Mouse (Mus musculus) urinary bladder, adult 18-20 months (tissue): ENCODE measurements around the gene Nprl3.
A peak's percentile ranks its signal among the peaks of the same experiment; 100 is the strongest.
"Not testable (repeated sequence)": the region's sequence is repeated elsewhere in the genome, so short reads cannot be mapped to it uniquely, and the experiment has no call there.

Source experiments
- DNase-seq, 2 experiments: peaks; one replicate each; pipeline ENCODE4 v3.0.0; 2022; ENCODE audit warnings: low spot score in 2 of 2, mixed read lengths in 2 of 2

Gene Nprl3

DNA sequence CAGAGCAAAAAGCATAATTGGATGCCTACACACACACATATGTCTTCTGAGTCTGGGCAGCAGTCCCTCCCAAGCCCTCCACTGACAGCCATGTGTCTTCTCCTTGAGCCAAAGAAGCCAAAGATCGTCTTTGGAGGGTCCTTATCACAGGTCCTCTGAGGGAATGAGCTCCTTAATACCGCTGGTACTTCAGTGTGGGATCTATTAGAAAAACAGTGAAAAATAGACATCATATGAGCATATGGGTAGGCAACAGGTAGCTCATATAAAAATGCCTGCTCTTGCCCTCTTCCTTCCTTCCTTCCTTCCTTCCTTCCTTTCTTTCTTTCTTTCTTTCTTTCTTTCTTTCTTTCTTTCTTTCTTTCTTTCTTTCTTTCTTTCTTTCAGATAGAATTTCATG is 17.1 kb upstream of the Nprl3 start:
- not testable (repeated sequence) for DNase-seq

DNA sequence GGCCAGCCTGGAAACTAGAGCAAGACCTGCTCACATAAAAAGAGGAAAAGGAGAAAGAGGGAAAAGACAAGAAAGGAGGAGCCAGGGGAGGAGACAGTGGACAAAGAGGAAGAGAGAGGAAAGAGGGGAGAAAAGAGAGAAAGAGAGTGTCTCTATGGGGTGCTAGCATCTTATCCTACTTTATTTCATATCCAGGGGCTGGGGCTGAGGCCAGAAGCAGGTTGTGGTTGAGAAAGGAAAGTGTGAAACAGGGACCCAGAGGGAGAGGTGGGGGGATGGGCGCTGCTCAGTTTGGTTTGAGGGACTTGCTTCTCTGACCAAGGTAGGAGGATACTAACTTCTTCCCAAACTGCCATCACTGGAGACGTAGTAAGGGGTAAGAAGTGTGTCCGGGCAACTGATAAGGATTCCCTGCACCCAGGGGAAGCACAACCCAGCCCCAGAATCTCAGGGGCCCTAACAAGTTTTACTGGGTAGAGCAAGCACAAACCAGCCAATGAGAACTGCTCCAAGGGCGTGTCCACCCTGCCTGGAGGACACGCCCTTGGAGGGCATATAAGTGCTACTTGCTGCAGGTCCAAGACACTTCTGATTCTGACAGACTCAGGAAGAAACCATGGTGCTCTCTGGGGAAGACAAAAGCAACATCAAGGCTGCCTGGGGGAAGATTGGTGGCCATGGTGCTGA is 15.7 kb upstream of the Nprl3 start, which contains the start of gene Hba-a1:
TSS of gene Hba-a1 (plus strand) at position 421 of the 687 bp plus-strand sequence.
- DNase-seq: not testable (repeated sequence)

DNA sequence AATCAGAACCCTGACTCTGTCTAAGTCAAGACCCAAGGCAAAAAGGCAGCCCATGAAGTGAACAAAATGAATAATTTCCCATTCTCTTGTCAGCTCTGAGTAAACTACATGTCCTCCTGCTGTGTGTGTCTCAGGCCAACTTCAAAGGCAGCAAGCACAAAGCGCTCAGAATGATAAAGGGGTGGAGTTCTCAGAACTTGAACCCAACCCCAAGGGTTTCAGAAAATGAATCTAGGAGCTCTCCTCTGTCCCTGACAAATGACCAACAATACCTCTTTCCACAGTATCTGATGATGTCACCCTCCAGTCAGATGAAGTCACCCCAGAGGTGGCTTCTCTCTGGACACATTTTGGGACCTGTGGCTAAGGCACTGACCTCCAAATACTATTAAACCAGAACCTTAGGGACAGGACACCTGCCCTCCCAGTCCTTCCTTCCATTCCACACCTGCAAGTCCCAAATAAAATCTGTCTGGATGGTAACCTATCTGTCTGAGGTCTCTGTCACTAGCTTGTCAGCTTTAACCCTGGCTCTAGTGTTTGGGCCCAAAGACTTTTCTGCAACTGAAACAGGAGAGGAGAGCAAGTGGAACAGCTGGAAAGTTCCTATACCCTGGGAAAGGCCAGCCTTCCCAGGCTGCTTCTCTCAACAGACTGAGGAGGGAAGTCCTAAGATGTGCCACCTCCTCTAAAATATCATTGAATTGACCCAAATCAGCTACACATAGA is 14.1 kb upstream of the Nprl3 start:
- DNase-seq: no peak

DNA sequence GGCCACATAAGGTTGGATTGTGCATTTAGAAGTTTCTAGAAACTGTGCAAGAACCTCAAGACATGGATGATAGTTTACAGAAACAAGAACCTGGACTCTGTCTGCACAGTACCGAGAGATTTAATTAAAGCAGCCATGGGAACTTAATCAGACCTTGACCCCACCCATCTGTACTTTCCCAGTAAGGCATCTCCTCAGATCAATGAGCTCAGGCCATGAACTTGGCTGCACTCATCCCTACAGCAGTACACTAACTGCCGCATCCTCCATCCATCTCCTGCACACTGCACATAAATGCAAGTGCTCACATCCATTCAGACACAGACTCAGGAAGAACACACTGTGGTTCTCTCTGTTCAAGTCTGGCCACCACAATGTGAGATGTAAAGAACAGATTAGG is 13.1 kb upstream of the Nprl3 start:
- no peak for DNase-seq

DNA sequence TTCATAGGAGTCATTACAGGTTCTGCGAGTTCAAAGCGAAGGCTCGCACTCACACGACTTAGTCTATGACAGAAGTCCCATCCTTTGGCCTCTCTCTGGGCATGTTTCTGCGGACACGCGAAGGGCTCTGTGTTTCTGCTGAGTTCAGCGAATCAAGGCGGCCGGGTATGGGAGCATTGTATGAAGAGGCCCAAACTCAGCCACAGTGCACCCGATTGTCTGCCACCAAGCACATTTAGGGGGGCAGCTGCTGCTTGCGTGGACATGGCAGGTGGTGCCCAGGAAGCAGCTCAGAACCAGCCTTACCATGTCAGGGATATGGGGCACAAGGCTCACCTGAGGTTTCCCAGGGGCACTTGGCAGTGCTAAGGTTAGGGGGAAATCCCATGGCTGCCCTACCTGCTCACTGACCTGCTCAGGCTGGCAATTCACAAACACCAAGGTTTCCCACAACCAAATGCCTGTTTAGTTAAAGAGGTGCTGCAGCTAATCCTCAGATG is 11.0 kb upstream of the Nprl3 start:
- DNase-seq: no peak

DNA sequence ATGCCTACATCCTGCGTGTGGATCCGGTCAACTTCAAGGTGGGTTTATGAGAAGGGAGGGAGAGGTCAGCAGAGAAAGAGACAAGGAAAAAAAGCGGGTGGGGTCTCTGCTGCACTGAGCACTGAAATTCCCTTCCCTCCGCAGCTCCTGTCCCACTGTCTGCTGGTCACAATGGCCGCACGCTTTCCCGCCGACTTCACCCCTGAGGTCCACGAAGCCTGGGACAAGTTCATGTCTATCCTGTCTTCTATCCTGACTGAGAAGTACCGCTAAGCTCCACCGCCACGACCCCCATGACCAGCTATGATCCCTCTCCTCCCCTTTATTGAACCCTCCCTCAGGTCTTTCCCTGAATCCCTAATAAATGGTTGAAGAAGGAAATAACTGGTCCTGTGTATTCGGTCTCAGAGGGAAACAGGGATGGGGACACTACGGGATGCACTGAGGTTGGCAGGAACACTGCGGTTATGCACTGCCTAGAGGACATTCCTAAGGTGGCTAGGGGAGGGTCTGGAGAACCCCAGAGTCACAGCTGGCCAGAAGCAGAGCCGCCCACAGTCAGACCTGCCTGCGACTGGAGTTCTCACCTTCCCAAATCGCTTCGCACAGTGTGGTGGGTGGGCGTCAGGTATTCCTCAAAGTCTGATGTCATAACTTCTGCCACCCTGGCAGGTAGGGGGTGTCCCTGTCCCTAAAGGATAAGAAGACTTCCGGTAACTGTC is 10.4 kb upstream of the Nprl3 start:
- DNase-seq: no peak

DNA sequence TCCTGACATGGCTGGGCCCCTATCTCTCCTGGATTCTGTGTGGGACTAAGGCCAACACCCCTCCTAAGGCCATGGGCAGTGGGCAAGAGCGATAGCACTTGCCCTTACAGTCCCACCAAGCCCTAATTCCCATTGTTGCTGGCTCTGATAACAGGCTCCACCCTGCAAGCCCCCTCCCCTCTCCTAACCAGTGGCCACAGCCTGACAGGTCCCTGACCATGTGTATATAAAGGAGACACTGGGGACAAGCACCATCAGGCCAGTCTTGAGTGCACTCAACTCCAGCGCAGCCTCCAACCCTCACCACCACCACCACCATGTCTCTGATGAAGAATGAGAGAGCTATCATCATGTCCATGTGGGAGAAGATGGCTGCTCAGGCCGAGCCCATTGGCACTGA is 8.8 kb upstream of the Nprl3 start, which contains the start of gene Hba-x:
TSS of gene Hba-x (plus strand) at position 54 of the 400 bp plus-strand sequence.
- DNase-seq: no peak

DNA sequence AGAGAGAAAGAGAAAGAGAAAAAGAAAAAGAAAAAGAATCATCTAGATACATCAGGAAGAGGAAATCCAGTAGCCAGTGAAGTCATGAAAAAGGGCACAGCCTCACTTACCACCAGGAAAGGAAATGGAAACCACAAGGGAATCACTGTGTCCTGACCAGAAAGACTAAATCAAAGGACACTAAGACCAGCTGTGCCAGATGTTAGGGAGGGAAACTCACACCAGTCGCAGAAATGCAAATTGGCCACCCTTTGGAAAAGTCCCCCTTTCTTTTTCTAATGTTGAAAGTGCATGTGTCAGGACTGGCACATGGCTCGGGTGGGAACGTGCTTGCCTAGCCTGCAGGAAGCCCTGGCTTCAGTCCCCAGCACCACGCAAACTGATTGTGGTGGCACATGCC is 3.7 kb upstream of the Nprl3 start:
- no peak for DNase-seq

DNA sequence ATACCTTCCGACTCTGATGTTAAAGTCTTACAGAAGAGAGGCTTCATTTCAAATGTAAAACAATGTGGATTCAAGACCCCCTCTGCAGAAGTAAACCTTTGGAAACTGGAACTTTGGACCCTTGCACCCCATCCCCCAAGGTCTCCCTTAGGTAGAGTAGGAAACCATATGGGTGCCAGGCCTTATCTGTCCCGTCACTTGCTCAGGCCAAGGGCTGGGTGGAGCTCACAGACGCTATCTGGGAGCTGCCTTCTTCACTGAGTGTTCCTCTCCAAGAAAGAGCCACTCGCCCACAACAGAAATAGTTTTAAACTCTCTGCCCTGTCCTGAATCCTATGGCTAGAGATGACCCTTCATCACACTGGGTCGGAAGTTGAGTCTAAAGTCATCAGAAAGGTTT is 1.4 kb upstream of the Nprl3 start:
- no peak for DNase-seq

DNA sequence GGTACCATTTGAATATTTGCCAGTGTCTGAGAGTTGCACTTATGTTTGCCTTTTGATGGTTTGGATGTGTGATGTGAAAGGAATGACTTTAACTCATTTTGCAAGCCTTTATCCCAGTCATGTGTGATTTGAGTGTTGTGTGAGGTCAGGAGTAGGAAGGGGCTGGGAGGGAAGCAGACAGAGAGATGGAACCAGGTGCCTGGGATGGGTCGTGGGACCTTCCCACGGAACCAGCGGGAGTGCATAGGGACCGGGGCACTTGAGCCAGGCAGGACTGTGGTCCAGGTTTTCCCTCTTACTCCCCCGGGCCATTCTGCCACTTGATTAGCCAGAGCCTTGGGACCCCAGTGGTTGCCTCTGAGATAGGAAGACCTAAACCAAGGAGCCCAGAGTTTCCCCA is 457 bp upstream of the Nprl3 start:
- DNase-seq: peak in 1 of 2 experiments; percentile 10

DNA sequence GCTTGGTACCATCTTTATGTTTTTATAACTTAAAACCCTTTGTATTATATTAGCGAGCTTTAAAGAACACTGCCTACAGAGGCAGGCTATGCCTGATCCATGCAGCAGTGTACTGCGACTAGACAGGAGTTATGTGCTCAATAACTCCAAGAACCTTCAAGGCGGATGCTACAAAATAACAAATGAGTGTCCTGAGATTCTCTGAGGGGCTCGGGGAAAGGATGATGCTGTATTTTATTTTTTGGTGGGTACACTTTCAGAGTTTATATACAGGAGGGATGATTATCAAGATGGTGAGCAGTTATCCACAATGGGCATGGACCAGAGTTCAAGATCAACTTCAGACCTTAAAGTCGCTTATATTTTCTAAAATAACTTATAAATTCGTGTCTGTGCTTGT is 731 bp downstream of the Nprl3 start:
- DNase-seq: no peak

DNA sequence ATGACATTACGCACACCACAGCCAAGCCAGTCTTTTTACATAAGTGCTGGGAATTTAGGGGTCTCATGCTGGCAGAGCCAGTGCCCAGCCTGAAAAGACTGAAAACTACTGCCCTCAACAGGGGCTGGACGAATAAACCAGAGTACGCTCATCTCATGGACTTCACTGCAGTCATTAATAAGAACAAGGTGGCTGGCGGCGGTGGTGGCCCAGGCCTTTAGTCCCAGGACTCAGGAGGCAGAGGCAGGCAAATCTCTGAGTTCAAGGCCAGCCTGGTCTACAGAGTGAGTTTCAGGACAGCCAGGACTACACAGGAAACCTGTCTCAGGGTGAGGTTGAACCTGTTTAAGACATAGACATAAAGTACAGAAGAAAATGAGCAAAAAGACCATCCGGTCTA is 1.3 kb downstream of the Nprl3 start:
- DNase-seq: no peak

DNA sequence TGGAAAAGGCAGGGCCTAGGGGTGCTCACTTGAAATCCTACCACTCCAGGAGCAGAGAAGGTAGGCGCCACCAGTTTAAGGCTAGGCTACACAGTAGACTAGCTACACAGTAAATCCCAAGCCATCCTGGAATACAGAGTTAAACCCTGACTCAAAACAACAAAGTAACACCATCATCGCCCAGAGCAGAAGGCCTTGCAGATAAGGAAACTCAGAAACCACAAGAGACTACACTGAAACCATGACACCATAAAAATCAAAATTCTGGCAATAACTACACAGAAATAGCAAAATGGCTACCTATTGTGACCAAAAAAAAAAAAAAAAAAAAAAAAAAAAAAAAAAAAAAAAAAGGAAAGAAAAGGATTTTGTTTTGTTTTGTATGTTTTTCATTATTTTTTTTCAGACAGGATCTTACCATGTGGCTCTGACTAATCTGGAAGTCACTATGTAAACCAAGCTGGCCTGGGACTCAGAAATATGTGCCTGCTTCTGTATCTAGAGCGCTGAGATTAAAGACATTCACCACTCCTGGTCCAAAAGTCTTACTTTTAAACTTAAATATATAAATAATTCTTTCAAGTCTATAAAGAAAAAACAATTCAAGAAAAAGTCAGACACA is 2.3 kb downstream of the Nprl3 start:
- no peak for DNase-seq

DNA sequence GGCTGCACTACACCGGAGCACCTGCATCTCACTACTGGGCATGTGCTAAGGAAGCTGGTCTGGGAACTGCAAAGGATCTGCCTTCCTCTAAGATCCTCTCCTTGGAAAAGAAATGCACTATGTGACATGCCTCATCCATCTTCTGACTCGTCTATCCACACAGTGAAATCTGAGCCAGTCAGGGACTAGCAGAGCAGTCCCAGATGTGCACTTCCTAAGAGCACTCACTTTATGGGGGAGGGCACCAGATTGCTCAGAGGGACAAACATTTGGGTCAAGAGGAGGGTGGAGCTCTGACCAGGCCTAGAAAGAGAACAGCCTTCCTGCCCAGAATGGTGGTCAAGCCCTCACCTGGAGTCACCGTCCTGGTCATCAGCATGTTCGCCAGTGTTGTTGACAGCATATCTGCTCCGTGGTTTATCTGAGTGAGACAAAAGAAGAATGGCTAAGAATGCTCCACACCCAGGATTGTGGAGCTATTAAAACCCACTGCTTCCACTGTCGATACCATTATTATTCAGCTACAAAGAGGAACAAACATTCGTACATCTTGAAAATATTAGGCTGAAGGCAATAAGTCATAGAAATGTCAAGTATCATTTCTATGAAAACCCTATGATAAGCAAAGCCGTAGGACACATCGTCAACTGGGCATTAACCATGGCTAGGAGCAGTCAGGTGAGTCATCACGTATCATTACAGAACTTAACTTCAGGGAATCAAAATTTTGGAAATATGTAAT is 4.7 kb downstream of the Nprl3 start:
- DNase-seq: no peak

DNA sequence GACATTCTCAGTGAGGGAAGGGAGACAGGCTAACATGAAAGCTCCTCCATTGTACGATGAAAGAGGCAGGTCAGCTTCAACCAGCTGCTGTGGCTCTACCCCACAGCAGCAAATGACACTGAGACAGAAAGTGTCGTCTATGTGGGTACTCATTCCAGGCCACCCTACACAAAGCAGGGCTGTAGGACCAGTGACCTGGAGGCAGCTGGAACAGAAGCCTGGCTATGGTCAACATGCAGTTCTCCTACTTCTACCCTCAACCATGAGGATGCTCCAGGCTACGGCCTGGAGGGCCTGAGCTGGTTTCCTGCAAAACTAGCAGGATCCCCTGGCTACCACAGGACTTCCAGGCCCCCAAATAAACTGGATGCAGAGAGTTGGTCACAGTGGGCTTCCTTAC is 10.9 kb downstream of the Nprl3 start:
- no peak for DNase-seq

DNA sequence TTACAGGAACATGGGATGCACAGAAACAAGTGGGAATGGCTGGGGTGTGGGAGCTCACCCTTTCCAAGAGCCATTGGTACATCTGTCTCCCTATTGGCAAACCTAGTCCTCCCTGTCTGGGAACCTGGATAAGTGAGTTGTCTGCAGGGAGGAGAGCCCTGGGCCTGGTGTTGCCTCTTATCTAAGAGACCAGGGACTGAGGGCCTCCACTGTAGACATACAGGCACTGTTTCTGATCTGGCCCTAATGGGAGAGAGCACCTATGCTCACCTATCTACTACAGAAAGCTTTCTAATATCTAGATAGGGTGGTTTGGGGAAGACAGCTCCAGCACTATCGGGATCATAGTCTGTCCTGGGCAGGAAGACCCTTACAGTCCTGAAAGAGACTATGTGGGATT is 11.4 kb downstream of the Nprl3 start:
- no peak for DNase-seq

DNA sequence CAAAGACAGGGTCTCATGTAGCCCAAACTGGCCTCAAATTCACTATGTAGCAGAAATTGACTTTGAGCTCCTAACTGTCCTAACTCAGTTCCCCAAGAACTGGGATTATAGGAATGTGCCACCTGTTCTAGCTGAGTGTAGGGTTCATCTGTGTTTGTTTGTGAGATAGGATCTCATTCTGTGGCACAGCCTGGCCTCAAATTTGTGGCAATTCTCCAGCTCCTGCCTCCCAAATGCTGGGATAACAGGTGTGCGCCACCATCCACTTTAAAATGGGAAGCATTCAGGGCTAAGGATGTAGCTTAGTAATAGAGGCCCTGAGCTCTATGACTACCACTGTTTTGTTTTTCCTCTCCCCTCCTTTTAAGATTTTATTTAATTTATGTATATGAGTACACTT is 14.4 kb downstream of the Nprl3 start:
- DNase-seq: no peak

DNA sequence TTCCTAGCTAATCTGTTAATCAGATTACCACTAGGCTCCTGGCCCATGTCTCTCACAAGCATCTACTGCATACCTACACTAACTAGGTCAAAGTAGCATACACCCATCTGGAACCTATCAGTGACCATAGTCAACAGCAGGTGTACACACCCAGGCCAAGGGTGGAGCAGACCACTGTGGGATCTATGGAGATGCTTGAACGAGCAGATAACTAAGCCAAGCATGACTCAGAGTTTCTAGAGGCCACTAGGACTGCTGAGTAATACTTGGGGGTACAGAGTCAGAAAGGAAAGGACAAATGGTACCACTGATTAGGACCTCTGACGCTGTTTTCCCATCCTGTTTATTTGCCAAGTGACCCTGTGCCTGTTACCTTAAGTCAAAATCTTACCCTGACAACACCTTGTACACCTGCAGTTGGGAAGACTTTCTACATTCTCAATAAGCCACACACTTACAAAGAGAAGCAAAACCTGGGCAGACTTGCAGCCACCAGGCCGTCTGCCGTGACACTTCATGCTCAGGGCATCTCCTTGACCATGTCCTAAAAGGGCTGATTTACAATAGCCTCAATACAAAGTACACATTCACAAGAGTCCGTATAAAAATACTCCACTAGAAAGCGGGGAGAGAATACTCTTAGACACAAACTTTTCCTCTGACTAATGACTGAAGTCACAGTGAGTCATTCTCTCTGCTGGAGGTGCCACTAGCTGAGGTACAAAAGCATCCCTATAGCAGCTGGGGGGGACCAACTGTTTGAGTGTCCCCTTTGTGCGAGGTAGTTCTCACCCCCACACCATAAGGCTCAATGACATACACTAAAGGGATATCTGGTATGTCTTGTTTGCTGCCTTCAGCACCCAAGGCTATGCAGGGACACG is 16.4 kb downstream of the Nprl3 start:
- no peak for DNase-seq

DNA sequence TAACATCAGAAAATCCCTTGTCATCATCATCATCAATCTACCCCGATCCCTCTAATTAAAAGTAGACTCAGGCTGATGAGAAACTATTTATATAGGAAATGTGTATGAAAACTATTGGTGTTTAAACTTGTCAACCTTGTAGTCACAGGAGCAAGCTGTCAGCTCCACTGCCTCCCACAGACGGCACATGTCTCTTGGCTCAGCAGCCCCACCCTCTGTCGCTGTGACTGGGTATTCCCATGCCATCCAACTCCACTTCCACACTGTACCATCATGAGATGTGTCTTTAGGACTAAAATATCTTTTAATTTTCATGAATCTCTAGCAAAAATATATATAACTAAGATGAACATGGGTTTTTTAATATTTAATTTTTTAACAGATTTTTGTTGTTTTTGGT is 19.2 kb downstream of the Nprl3 start:
- no peak for DNase-seq

DNA sequence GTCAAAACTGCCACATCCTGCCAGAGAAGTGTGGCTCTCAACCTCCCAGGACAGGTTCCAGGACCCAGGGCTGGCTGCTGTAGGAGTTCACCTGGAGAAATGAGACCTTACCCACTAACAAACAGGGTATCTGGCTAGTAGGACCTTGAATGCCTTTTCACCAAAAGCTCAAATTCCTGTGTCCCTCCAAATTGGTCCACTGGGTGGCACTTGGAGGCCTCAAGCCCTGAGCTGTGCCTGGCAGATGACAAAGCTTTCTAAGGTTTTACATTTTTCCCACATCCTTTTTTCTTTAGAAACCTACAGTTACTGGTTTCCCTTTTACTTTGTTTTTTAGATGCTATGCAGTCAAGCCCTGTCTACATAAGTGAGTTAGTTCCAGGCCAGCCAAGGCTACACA is 20.4 kb downstream of the Nprl3 start:
- no peak for DNase-seq
